7 mouse cellular contexts compared by ENCODE assay signal in genomic region chr8:124780236-124780635, GRCm38 (mm10). TPM values are rescaled to one million over a fixed set of nuclear protein-coding genes. Genes with fewer than 3 reads are reported as not detected.
DNase-seq lines count a peak whose midpoint lies in the region; ATAC-seq and TF ChIP-seq lines count a peak whose summit lies in the region.

No protein-coding gene starts in this region.

- no peaks in the 10 kb centered on the region for H3K36me3 ChIP-seq in heart, embryonic 11.5 days (ENCODE audit: control insufficient read depth, insufficient read depth, low read length)
- no peaks in the 10 kb centered on the region for H3K36me3 ChIP-seq in midbrain, embryonic 11.5 days (ENCODE audit: control insufficient read depth, insufficient read depth, low read length)
- H3K36me3 ChIP-seq in thymus, adult 2 months (ENCODE audit: control insufficient read depth, insufficient read depth, low read length), result no peaks in the 10 kb centered on the region

- no peaks in the 10 kb centered on the region for H3K9me3 ChIP-seq in heart, embryonic 11.5 days (replicated peaks; ENCODE audit: control insufficient read depth, low read length)
- no peaks in the 10 kb centered on the region for H3K9me3 ChIP-seq in midbrain, embryonic 11.5 days (ENCODE audit: control insufficient read depth, low read length)

- DNase-seq in right cerebral cortex, postnatal 10 days (ENCODE audit: low spot score in 2 of 2), result peak; percentile 46 to 68
- DNase-seq in right cerebral cortex, postnatal 36 days (ENCODE audit: low spot score in 2 of 2), result no peak
- DNase-seq in cerebellum, adult 9-10 months, result peak; percentile 84
- peak; percentile 86 for DNase-seq in midbrain, embryonic 11.5 days (ENCODE audit: low spot score, missing footprints)
- no peak for DNase-seq in thymus, adult 2 months

- peak overlapping the region; percentile 62 for H3K9ac ChIP-seq in heart, embryonic 11.5 days (ENCODE audit: low read depth, low read length)
- no peak overlapping the region for H3K9ac ChIP-seq in midbrain, embryonic 11.5 days (ENCODE audit: low read length)

- 3% methylated on average over 7 of the region's 7 CpGs for WGBS in heart, embryonic 11.5 days (ENCODE audit: insufficient replicate concordance)
- WGBS in midbrain, embryonic 11.5 days, result 38% methylated on average over 7 of the region's 7 CpGs
- WGBS in thymus, adult 2 months, result 19% methylated on average over 7 of the region's 7 CpGs

- TF ChIP-seq POLR2A in thymus, adult 2 months (IDR thresholded peaks at IDR 0.05; ENCODE audit: control insufficient read depth, extremely low read depth, insufficient read depth, low read length, poor library complexity), result no peak

- peaks cover 29% of the 10 kb centered on the region for H3K4me1 ChIP-seq in heart, embryonic 11.5 days (ENCODE audit: control insufficient read depth, insufficient read depth, low read length)
- H3K4me1 ChIP-seq in midbrain, embryonic 11.5 days (ENCODE audit: control insufficient read depth, insufficient read depth, low read length), result no peaks in the 10 kb centered on the region
- H3K4me1 ChIP-seq in thymus, adult 2 months (replicated peaks; ENCODE audit: control insufficient read depth, insufficient read depth, low read length), result no peaks in the 10 kb centered on the region

- no peak overlapping the region; the same call in 1 of the 2 replicates for H3K4me3 ChIP-seq in heart, embryonic 11.5 days (ENCODE audit: low read depth, low read length)
- no peak overlapping the region for H3K4me3 ChIP-seq in midbrain, embryonic 11.5 days (ENCODE audit: low read depth, low read length)
- no peak overlapping the region for H3K4me3 ChIP-seq in thymus, adult 2 months (ENCODE audit: control insufficient read depth, insufficient read depth, low read length)

- peak overlapping the region; percentile 91 for H3K27ac ChIP-seq in heart, embryonic 11.5 days (ENCODE audit: low read depth, low read length)
- no peak overlapping the region; the same call in 1 of the 2 replicates for H3K27ac ChIP-seq in midbrain, embryonic 11.5 days (ENCODE audit: low read depth, low read length)
- no peak overlapping the region for H3K27ac ChIP-seq in thymus, adult 2 months (ENCODE audit: control insufficient read depth, insufficient read depth, low read length)

- TF ChIP-seq CTCF in thymus, adult 2 months (IDR thresholded peaks at IDR 0.05; ENCODE audit: borderline replicate concordance, control insufficient read depth, extremely low read depth, insufficient read depth, low read length, poor library complexity), result no peak

- peak; percentile 70 for ATAC-seq in heart, embryonic 11.5 days (replicated peaks; ENCODE audit: insufficient number of reproducible peaks, low FRiP score, low TSS enrichment)
- 0 out of 2 replicates have a peak, but pooled peaks have one; percentile 52 for ATAC-seq in midbrain, embryonic 11.5 days (ENCODE audit: low FRiP score)
- no peak for ATAC-seq in inflammation-experienced regulatory T-cells, adult 6 months

- H3K27me3 ChIP-seq in heart, embryonic 11.5 days (ENCODE audit: control insufficient read depth, insufficient read depth, low read length), result peaks cover 3% of the 10 kb centered on the region
- no peaks in the 10 kb centered on the region for H3K27me3 ChIP-seq in midbrain, embryonic 11.5 days (ENCODE audit: control insufficient read depth, insufficient read depth, low read length)
- H3K27me3 ChIP-seq in thymus, adult 2 months (ENCODE audit: control insufficient read depth, insufficient read depth, low read length), result no peaks in the 10 kb centered on the region

- H3K4me2 ChIP-seq in heart, embryonic 11.5 days, result peak overlapping the region; percentile 27
- H3K4me2 ChIP-seq in midbrain, embryonic 11.5 days, result no peak overlapping the region

RNA-seq across cellular contexts. Expression of gene Trim67, which starts 12.7 kb away (rescaled TPM):
- polyA plus RNA-seq in heart, embryonic 11.5 days (2014; fragmentation: Nextera tagmentation; extraction: Ambion mirVana), result 0.07 and 0.15 TPM in 2 replicates
- polyA plus RNA-seq in midbrain, embryonic 11.5 days (2014; fragmentation: Nextera tagmentation; extraction: Ambion mirVana), result 2.9 and 3.3 TPM in 2 replicates
- polyA plus RNA-seq in thymus, adult 2 months (2012; rRNA removed), result 0.26 TPM in 2 replicates
- polyA plus RNA-seq in inflammation-experienced regulatory T-cells, adult 6 months (2017; shearing (Covaris generic)), result not detected

RNA-seq across cellular contexts. Expression of gene Fam89a, which starts 28.6 kb away (rescaled TPM):
- 2.4 and 3.1 TPM in 2 replicates for polyA plus RNA-seq in heart, embryonic 11.5 days (2014; fragmentation: Nextera tagmentation; extraction: Ambion mirVana)
- 2.1 and 2.2 TPM in 2 replicates for polyA plus RNA-seq in midbrain, embryonic 11.5 days (2014; fragmentation: Nextera tagmentation; extraction: Ambion mirVana)
- 14.2 and 15.5 TPM in 2 replicates for polyA plus RNA-seq in thymus, adult 2 months (2012; rRNA removed)
- under 1 TPM in 2 of 3 experiments, not detected in 1; 0.75 to 0.80 TPM for polyA plus RNA-seq in inflammation-experienced regulatory T-cells, adult 6 months (2017; shearing (Covaris generic))

RNA-seq across cellular contexts. Expression of gene Arv1, which starts 58.3 kb away (rescaled TPM):
- polyA plus RNA-seq in heart, embryonic 11.5 days (2014; fragmentation: Nextera tagmentation; extraction: Ambion mirVana), result 14.7 and 20.3 TPM in 2 replicates
- 31.1 and 33.0 TPM in 2 replicates for polyA plus RNA-seq in midbrain, embryonic 11.5 days (2014; fragmentation: Nextera tagmentation; extraction: Ambion mirVana)
- 53.5 and 56.7 TPM in 2 replicates for polyA plus RNA-seq in thymus, adult 2 months (2012; rRNA removed)
- 10 to 100 TPM; 19.0 to 33.2 (median 27.3) TPM for polyA plus RNA-seq in inflammation-experienced regulatory T-cells, adult 6 months (2017; shearing (Covaris generic))

RNA-seq across cellular contexts. Expression of gene Ttc13, which starts 58.5 kb away (rescaled TPM):
- 39.1 and 41.4 TPM in 2 replicates for polyA plus RNA-seq in heart, embryonic 11.5 days (2014; fragmentation: Nextera tagmentation; extraction: Ambion mirVana)
- polyA plus RNA-seq in midbrain, embryonic 11.5 days (2014; fragmentation: Nextera tagmentation; extraction: Ambion mirVana), result 61.5 and 62.7 TPM in 2 replicates
- 49.8 and 53.2 TPM in 2 replicates for polyA plus RNA-seq in thymus, adult 2 months (2012; rRNA removed)
- polyA plus RNA-seq in inflammation-experienced regulatory T-cells, adult 6 months (2017; shearing (Covaris generic)), result 10 to 100 TPM; 26.1 to 40.4 (median 39.4) TPM

Comparison
In these comparisons a context has a peak if more than half of its experiments do, and no peak if none do; other contexts are left out.
1. DNase-seq: peak in right cerebral cortex, postnatal 10 days (2 of 2), cerebellum, adult 9-10 months (single experiment) and midbrain, embryonic 11.5 days (single experiment); none in right cerebral cortex, postnatal 36 days (0 of 2) and thymus, adult 2 months (single experiment).